In the genomic region with DNA sequence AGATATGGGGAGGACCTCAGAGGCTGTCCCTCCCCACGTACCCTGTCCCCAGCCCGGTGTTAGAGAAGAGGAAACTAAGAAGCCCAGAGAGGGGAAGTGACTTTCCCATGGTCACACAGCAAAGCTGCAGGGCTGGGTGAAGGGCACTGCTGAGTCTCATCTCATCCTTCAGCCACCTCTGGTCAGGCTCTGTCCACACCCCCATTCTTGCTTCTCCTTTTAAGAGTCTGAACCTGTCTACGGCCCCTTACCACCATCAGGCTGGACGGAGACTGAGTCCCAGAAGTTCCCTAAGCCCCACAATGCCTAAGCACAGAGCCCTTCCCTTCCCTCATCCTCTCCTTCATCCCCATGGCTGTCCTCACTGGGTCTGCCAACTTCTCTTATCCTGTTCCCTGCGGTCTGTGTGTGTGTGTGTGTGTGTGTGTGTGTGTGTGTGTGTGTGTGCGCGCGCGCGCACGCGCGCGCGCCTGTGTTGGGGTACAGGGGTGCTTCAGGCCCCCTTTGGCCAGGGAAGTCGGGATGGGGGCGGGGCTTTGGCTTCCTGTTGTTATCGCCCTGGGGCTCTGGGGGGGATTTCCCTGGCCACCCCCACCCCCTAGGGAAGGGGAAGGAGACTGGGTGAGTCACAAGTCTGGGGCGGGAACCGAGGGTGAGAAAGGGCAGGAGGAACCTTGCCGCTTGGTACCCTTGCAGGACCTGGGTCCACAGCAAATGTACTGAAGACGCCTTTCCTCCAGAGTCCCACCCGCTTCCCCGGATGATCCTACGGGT, we compare ENCODE assay signal across 9 mouse cellular contexts. TPM values are rescaled to one million over a fixed set of nuclear protein-coding genes. Genes with fewer than 3 reads are reported as not detected.
A peak's percentile ranks its signal among the peaks of the same experiment; 100 is the strongest.
DNase-seq lines count a peak whose midpoint lies in the region; ATAC-seq lines count a peak whose summit lies in the region.
"Had no signal": no experiment of that assay in that cellular context is flagged by ENCODE, and none has a peak within 500 bp of the region (broad histone marks: within the 10 kb centered on the region; RNA-seq: fewer than 3 reads in every experiment).

No protein-coding gene starts in this region.

- H3K4me2 ChIP-seq in neural tube, embryonic 15.5 days: no peak overlapping the region

- H3K9me3 ChIP-seq in neural tube, embryonic 15.5 days (replicated peaks): no peaks in the 10 kb centered on the region

- H3K27ac ChIP-seq in neural tube, embryonic 15.5 days (replicated peaks): no peak overlapping the region

- no peak overlapping the region for H3K9ac ChIP-seq in neural tube, embryonic 15.5 days (replicated peaks)

- 73% methylated on average over 14 of the region's 25 CpGs for WGBS in neural tube, embryonic 15.5 days

- peaks cover 3% of the 10 kb centered on the region; the same call in 1 of the 2 replicates for H3K36me3 ChIP-seq in neural tube, embryonic 15.5 days

- H3K4me3 ChIP-seq in neural tube, embryonic 15.5 days (replicated peaks): no peak overlapping the region

- H3K4me1 ChIP-seq in neural tube, embryonic 15.5 days: no peaks in the 10 kb centered on the region

- peak; percentile 35 for DNase-seq in kidney, postnatal 10 days
- DNase-seq in kidney, adult 11 months: no peak
- DNase-seq in adrenal gland, postnatal 36 days: peak; percentile 35 to 70
- peak; percentile 15 to 42 for DNase-seq in kidney, postnatal 4 days
- DNase-seq in spleen, adult 12 weeks (ENCODE audit: low spot score): peak; percentile 42
- no peak for DNase-seq in cerebellum, postnatal 36 days
- DNase-seq in frontal cortex, adult 2 months (ENCODE audit: extremely low spot score in 1 of 2, low spot score in 1 of 2): no peak

- no peak for ATAC-seq in neural tube, embryonic 15.5 days (ENCODE audit: low FRiP score)
- ATAC-seq: Patski had no signal

- H3K27me3 ChIP-seq in neural tube, embryonic 15.5 days (replicated peaks): no peaks in the 10 kb centered on the region

RNA-seq across cellular contexts. Expression of gene Zfp574, which starts 47.9 kb away (rescaled TPM):
- total RNA-seq in adrenal gland, postnatal 36 days (2021): 10 to 100 TPM; 20.6 to 20.9 TPM
- polyA plus RNA-seq in frontal cortex, adult 2 months (2012; rRNA removed): 34.6 and 40.6 TPM in 2 replicates
- polyA plus RNA-seq in neural tube, embryonic 15.5 days (2015; fragmentation: Nextera tagmentation; extraction: Ambion mirVana): 31.6 TPM in 2 replicates

RNA-seq across cellular contexts. Expression of gene Grik5, which starts 48.1 kb away (rescaled TPM):
- total RNA-seq in adrenal gland, postnatal 36 days (2021): 10 to 100 TPM; 13.4 to 16.9 TPM
- 211 and 215 TPM in 2 replicates for polyA plus RNA-seq in frontal cortex, adult 2 months (2012; rRNA removed)
- polyA plus RNA-seq in neural tube, embryonic 15.5 days (2015; fragmentation: Nextera tagmentation; extraction: Ambion mirVana): 14.9 and 17.8 TPM in 2 replicates

RNA-seq across cellular contexts. Expression of gene Pou2f2, which starts 59.3 kb away (rescaled TPM):
- 1 to 10 TPM in 1 of 2 experiments, under 1 TPM in 1; 0.86 to 1.3 TPM for total RNA-seq in adrenal gland, postnatal 36 days (2021)
- polyA plus RNA-seq in frontal cortex, adult 2 months (2012; rRNA removed): 11.5 and 12.2 TPM in 2 replicates
- polyA plus RNA-seq in neural tube, embryonic 15.5 days (2015; fragmentation: Nextera tagmentation; extraction: Ambion mirVana): 19.5 and 24.1 TPM in 2 replicates

Comparison
In these comparisons a context has a peak if more than half of its experiments do, and no peak if none do; other contexts are left out.
1. DNase-seq: peak in kidney, postnatal 10 days (single experiment), adrenal gland, postnatal 36 days (2 of 2), kidney, postnatal 4 days (2 of 2) and spleen, adult 12 weeks (single experiment); none in kidney, adult 11 months (single experiment), cerebellum, postnatal 36 days (0 of 2) and frontal cortex, adult 2 months (0 of 2).
2. RNA of gene Grik5, which starts 48.1 kb away (polyA plus RNA-seq): 211 to 215 TPM in frontal cortex, adult 2 months; 14.9 to 17.8 TPM in neural tube, embryonic 15.5 days; every median in the first group is over 10 times any median in the second.